Mouse (Mus musculus): ENCODE results near the gene Kcnh7. TPM values are rescaled to one million over a fixed set of nuclear protein-coding genes. Genes with fewer than 3 reads are reported as not detected.

Kcnh7 gene
- under 1 TPM; 0.10 to 0.27 TPM for total RNA-seq (2021)
- long read RNA-seq, experiment 1: 0 reads
- long read RNA-seq, experiment 2: 0 reads

DNA sequence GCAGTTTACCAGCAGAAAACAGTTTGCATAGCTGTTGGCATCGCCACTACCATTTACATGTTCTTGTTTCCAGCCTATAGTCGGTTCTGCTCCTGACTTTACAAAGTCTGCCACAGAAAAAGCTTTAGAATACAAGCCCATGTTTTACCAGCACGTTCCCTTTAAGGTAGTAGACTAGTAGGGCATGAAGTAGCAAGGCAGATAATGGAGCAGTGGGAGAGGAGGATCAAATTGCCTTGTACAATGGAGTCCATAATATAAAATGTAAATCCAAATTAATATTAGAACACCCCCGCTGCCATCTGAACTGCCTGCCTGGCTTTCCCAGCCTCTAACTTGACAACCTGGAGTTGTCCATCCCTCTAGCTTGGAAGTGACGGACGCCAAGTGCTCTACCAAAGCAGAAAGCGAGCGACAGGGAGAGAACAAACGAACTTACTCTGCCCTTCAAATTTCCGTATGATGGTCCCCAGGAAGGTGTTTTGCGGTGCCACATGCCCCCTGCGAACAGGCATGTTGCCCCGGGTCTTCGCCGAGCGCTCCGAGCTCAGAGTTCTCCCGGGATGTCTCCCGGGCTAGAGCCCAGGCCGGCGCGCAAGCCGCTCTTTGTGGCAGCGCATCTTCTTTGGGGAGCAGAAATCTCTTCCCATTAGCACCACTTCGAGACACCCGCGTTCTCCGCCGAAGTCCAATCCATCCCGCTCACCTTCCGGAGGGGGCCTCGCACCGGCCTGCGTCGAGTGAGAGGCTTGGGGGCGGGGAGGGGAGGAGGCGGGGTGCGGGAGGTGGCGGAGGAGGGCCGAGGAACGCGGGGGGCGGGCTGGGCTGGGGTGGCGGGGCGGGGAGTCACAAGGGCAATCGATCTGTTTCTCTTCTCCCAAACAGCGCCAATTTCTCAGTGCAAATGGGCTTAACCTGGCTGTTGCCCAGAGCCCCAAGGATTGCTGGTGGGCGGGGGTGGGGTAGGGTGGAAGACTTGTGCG, at the start of gene Kcnh7:
TSS of gene Kcnh7 (minus strand) at position 725 of the 983 bp plus-strand sequence.
- peak in 1 of 2 experiments; percentile 9 for DNase-seq
- intact Hi-C loops (cut with DNase I): no loop called here

DNA sequence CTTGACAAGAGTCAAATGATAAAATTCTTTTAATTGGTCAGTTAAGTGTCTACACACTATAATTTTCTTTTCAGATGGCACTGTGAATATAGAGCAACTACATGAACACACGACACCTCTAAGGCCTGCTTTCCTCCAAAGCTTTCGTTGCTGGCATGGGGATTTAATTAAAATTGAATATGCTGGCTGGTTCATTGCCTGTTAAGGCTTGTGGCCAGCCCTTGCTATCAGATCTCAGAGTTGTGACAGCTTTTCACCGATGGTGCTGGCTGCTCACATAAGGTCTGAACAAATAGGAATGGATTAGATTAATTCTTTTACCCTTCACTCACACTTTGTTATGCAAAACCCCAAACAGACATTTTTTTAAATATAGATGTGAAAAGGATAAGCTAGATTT, 23.3 kb upstream of the Kcnh7 start:
- no peak for DNase-seq
- intact Hi-C loops (cut with DNase I): no loop called here

DNA sequence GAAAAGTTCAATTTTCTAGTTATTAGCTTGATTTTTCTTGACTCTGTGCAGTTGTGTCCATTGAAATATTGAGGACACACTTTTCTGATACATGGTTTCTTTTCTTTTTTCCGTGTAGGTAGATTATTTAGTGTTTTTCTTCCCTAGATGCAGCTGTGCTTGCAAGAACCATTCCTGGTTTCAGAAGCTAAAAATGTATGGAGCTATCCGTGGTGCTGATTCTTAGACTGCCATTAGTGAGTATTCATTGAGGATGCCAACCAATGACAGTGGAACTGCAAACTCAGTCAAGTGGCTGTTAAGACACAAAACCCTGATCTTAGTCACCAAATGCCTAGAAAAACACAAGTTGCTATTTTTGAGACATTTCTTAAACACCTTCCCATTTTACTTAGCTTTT, 1.9 kb upstream of the Kcnh7 start:
- no peak for DNase-seq
- intact Hi-C loops (cut with DNase I): no loop called here

DNA sequence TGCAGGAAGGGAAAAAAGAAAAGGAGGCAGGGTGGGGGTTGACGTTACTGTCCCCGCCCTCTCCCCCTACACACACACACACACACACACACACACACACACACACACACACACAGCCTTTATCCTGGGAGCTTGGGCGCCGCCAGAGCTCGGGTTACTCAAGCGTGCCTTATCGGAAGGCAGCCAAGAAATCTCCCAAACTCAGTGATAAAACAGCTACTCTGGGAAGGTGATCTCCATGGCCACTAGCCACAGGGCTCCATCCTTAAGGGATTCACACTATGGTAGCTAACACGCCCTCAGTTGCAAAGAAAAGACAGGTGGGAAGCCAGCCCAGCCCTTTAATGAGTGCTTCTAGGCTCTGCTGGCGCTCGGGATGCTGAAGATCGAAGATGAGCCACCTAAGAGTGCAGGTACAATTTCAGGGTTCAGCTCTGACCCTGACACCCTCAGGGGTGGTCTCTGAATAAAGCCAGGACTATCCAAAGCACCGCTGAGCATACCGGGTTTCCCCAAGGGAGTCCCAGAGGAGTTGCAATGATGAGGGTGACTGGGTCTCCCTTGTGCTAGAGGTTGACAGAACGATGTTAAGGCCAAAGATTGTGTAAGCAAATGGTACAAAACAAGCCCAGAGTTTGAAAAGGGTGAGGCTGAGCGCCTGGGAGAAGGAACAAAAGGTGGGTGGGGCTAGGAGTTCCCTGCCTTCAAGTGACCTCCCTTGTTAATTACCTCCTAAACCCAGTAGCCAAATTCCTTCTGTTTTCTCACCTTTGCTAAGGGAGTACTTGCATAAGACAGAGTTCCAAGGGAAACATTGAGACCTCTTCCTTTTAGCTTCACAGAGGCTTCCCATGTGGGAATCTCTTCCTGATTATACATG, 704 bp upstream of the Kcnh7 start:
- intact Hi-C loops (cut with DNase I): no loop called here
- DNase-seq: no peak

DNA sequence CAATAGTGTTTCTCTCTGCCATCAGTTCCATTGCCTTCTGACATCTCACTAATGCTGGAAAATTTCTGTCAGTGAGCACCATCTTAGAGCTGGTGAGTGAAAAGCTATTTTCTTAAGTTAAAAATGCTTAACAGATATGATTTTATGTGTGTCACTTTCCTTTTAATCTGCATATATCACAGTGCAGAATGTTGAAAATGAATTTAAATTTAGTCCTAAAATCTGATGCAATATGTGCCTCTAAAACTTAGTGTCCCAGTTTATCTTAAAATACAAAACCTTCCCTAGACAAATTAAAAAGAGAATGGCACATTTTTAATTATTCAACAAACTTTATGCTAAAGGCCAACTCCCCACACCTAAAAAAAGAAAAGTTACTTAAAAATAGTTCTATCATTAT, 30.4 kb downstream of the Kcnh7 start:
- DNase-seq: no peak
- intact Hi-C loops (cut with DNase I): no loop called here

DNA sequence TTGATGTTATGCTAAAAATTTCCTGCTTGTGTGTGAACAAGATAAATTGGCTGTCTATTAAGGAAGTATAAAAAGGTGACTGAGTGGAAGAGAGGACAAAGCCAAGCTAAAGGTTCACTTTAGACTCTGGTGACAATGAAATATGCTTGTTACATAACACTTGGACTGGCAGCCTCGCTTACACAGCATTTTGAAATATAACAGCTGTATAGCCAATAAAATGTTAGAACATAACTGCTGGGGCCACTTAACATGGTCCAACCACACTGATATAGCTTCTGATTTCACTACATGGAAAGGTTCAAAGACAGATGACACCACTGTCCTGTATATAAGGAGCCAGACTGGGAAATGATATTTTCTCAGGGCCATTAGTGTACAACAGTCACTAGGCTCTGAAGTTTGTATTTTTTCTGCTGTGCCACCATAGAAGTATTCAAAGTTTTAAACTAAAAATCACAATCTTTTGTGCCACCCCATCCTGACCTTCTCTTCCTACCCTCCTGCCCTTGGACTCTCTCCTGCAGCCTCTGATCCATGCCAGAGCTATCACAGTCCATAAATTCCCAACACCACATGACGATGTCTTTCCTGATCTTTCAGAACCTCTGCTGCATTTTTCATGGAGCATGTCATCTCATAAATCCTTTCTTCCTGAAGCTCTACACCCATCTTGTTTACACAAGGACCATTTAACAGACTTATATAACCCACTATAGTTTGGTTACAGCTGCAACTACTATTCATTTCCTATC, 56.1 kb downstream of the Kcnh7 start:
- no peak for DNase-seq
- intact Hi-C loops (cut with DNase I): no loop called here

DNA sequence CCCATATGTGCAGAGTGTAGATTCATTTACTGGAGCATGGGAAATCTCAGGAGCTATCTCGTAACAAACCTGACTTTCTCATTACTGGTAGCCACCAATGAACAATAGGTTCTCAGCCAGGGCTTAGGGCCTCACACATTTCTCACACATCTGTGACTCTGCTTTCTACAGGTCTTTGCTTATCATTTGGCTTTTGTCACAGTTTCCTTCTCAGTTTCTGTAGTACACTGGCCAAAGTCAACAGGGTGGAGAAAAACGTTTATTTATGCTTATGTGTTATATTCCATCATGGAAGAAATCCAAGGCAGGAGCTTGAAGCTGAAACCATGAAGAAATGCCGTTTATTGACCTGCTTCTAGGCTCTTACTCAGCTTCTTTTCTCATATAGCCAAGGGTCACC, 63.8 kb downstream of the Kcnh7 start:
- intact Hi-C loops (cut with DNase I): no loop called here
- DNase-seq: no peak

DNA sequence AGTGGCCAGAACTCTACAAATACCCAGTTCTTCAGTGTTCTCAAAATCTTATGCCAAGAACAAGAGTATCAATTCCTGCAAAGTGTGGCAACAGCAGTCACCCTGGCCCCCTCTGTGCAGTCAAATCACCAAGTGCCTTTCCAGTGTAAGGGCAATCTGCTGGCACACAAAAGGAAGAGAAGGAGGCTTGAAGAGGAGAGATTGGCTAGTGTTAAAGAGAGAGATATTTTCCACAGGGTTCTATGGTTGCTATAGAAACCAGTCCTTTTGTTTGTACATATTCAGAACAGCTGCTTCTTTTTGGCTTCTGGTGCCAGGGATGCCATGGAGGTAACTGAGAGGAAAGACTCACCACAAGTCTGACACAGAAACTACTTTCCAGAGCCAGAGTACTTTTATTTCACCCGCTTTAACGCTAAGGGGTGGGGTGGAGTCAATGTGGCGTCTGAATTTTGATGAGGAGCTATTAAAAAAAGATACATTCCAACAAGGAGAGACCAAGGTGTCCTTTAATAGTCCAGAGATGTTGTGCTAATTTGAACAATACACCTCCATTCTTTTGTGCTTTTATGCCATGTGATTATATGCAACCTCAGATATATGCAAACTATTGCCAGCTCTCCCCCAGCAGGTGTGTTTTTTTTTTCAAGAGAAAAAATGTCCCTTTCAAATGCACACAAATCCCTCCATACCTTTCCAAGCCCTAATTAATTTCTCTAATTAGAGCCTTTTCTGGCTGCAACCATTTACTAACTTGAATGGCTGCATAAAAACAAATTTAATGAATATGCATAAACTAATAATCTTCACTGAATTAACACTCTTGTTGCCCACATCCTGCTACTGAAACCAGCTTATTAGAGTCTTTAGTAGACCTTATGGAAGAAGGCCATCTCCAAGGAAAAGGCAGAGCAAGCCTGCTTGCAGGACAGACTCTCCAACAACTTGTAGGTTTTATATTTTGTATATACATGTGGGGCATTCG, 66.6 kb downstream of the Kcnh7 start:
- intact Hi-C loops (cut with DNase I): no loop called here
- DNase-seq: no peak

DNA sequence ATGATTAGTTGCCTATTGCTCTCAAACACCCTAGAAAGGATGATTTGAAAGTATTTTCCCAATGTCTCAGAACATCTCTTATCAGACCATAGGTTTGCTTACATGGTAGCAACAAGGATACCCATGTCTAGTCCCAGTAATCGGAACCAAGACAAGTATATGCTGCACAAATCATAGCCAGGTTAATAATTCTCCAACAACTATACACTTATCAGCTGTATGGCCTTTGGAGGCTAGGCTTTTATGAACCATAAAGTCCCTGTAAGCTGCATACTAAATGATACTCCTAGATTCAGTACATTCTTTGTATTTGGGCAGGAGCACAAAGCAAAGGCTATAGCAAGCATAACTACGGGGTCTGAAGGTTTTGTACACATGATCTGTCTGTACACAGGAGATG, 78.1 kb downstream of the Kcnh7 start:
- intact Hi-C loops (cut with DNase I): no loop called here

DNA sequence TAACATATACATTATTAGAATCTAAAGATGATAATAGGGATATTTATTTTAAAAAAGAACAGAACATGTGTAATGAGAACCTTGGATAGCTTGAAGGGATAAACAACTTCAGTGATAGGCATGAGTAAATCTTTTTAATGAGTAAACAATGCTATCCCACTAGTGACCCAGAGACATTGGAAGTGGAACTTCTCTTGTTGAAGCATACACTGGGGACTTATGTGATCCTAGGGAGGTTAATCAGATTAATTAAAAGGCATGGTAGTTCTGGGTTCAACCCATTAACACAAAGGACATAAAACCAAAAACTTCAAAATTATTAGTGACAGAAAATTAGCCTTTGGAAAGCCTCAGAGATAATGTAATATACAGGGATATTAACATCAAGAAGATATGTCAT, 84.4 kb downstream of the Kcnh7 start:
- DNase-seq: no peak
- intact Hi-C loops (cut with DNase I): no loop called here

More for the DNA sequence above, 78.1 kb downstream of the Kcnh7 start:
- DNase-seq: no peak

DNA sequence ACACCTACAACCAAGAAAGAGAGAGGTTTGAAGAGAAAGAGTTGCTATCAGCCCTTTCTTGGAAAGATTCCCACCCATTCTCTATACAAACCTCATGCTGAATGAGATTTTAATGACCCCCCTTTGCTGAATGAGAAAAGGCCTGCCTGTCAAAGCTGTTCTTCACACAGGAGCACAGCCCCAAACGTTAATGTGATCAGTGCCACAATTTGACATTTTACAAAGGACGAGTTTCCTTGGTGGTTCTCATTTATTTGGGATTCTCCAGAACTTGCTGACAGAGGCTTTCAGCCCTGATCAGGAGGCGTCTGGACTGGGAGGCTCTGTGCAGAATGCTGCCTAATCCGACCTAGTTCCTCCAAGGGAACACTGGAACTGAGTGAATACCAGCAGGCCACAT, 92.3 kb downstream of the Kcnh7 start:
- intact Hi-C loops (cut with DNase I): no loop called here
- DNase-seq: no peak

DNA sequence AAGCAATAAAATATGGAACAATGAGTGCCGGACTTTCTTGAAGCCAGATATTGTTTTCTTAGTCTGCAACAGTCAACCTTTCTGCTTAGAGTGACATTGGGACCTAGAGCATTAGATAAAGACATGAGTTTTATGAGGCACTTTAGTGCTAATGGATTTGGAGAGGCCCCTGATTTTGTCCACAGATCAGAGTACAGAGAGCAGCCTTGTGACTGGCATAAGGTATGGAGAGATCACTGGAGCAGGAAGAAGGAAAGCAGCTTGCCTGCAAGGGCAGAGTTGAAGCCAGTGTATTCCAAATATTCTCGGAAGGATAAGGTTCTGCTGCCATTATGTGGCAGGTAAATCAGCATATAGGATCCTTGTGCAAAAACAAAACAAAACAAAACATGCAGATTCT, 93.6 kb downstream of the Kcnh7 start:
- no peak for DNase-seq
- intact Hi-C loops (cut with DNase I): no loop called here

DNA sequence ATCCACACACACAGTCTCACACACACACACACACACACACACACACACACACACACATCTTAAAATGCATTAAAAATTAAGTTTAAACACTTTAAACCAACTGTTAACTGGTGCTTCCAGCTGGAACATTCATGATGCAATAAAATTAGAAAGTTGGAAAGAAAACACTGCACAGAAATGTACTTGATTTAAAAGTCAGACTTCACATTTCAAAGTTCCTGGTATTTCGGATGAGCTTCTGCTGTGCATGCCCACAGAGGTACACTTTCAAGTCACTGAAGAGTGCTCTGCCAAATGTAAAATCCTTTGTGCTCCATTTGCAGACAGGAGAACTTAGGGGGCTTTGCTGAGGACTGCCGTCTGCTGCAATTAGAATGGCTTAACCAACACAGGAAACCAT, 125.7 kb downstream of the Kcnh7 start:
- intact Hi-C loops (cut with DNase I): no loop called here
- no peak for DNase-seq

DNA sequence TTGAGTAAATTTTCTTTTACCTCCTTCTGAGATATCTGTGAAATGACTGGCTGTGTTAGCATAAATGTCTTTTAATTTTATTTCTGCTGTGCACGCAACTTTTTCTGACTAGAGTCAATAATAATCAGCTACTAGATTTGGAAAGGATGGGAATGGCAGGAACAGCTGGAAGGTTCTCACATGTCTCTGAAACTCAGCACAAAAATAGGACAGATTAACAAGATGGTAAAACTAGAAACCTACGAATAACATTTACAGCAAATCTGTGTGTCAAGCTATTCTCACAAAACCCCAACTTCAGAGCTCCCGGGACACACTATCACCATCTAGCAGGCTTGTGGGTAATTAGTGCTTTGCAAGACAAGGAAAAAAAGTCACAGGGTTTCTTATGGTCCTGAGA, 134.2 kb downstream of the Kcnh7 start:
- intact Hi-C loops (cut with DNase I): no loop called here

DNA sequence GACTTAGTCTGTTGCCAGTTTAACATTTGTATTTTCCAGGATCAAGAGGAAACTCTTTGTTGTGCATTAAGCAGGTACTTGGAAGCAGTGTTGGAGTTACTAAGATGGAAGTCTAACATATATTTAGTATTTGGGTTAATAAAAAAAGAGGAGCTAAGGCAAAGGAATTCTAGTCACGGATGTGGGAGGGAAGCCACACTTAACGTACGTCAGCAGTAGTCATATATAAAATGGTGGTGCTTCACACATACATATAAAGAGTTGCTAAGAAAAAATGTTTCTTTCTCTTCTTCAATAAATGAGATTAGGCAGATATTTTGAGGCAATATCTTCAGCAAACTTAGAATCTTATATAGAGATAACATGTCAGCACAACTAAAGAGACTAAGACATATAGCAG, 144.4 kb downstream of the Kcnh7 start:
- intact Hi-C loops (cut with DNase I): no loop called here
- no peak for DNase-seq

More for the DNA sequence above, 134.2 kb downstream of the Kcnh7 start:
- no peak for DNase-seq

DNA sequence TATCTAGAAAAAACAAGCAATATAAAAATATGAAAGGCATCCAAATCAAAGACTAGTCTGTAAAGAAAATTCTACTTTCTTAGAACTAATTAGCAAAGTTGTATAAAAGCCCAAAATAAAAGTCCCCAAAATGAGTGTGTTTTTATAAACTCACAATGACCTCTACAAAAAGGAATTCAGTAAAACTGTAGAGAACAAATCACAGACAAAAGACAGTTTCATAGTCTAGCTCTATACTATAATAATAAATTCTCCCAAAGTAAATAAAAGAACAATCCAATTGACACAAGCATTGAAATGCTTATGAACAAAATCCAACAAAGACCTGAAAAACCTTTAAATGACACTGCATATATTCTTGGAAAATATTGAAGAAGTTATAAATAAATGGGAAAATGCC, 169.2 kb downstream of the Kcnh7 start:
- no peak for DNase-seq
- intact Hi-C loops (cut with DNase I): no loop called here

DNA sequence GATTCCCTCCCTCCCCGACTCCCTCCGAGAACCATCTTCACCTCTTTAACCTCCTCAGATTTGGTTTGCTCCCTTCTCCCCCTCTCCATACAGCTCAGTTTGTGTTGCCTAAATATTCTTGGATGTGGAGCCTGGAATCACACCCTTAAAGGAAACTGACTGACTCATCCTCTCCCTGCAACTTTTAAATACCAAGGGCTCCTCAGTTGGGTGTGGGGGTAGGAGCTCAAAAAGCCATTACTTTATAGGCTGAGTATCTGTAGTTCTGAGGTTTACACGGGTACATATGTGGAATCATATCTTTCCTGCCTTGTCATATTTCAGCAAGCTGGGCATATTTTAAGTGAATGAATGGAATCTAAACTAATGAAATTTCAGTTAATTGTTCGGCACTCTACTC, 174.9 kb downstream of the Kcnh7 start:
- intact Hi-C loops (cut with DNase I): no loop called here
- DNase-seq: no peak

DNA sequence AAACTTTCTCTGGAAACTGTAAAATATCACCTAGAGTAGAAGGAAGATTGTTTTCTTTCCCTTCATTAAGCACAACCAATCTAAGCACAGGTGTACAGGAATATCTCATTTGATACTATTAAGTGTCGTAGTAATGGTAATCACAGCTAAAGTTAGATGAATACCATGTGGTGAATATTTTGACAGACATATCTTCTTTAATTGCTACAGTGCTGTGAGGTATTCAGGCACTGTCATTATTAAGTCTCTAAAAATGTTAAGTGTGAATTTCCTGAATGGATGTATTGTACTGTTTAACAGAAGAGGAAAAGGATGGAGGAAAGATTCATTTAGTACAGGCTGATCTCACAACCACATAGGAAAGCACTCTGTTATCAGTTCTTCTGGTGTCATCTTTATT, 181.3 kb downstream of the Kcnh7 start:
- intact Hi-C loops (cut with DNase I): no loop called here
- DNase-seq: no peak

DNA sequence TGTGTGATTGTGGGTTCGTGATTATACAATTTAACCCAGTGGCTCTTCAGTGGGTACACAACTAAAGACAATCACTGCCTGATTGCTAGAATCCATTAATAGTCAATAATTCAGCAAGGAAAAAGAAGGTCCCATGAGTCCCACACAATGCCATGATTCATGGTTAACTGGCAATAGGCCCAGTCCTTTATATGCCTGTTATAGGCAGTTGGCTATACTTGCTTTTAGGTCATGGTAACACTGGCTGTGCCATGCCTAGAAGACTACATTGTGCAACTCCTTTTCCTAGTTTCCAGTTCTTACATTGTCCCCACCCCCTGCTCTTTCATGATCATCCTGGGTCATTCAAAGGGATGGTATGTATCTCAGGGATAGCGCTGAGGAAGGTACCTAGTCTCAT, 186.4 kb downstream of the Kcnh7 start:
- intact Hi-C loops (cut with DNase I): no loop called here
- no peak for DNase-seq
